Mouse (Mus musculus) heart, adult 2 months (tissue): ENCODE measurements around the gene Akr1a1.

Source experiments
- CTCF ChIP-seq: fragments of 200-600 bp; IDR thresholded peaks from 2 replicates; pipeline ENCODE4 v1.8.1; 2022; ENCODE audit warnings: antibody characterized with exemption, mild to moderate bottlenecking, moderate library complexity
- POLR2A ChIP-seq: fragments of 200-500 bp; IDR thresholded peaks from 2 replicates; pipeline ENCODE4 v1.6.1; 2011; ENCODE audit warnings: mild to moderate bottlenecking, low read depth, low read length, control low read depth; ENCODE audit not compliant: insufficient read depth

GRCm38 (mm10) chr4:116657971-116658370 lies 6.5 kb upstream of the Akr1a1 start:
- TF ChIP-seq CTCF (no peak), POLR2A (no peak)
